13 mouse cellular contexts compared by ENCODE assay signal in genomic region chr4:86416401-86417025, GRCm38 (mm10).
A peak's percentile ranks its signal among the peaks of the same experiment; 100 is the strongest.
DNase-seq lines count a peak whose midpoint lies in the region; ATAC-seq lines count a peak whose summit lies in the region.
"Had no signal": no experiment of that assay in that cellular context is flagged by ENCODE, and none has a peak within 500 bp of the region (broad histone marks: within the 10 kb centered on the region; RNA-seq: fewer than 3 reads in every experiment).

No protein-coding gene starts in this region.

- H3K4me2 ChIP-seq in heart, embryonic 13.5 days, result no peak overlapping the region
- H3K4me2 ChIP-seq in embryonic facial prominence, embryonic 11.5 days (ENCODE audit: low read depth, low read length), result no peak overlapping the region
- H3K4me2 ChIP-seq: forebrain, embryonic 15.5 days had no signal

- WGBS in heart, embryonic 13.5 days, result 56% methylated on average over 15 of the region's 15 CpGs
- WGBS in embryonic facial prominence, embryonic 11.5 days, result 51% methylated on average over 15 of the region's 15 CpGs
- 68% methylated on average over 15 of the region's 15 CpGs for WGBS in limb, embryonic 10.5 days

- no peak for ATAC-seq in heart, embryonic 13.5 days (ENCODE audit: extremely low read depth, insufficient number of reproducible peaks, low FRiP score, low TSS enrichment)
- ATAC-seq in embryonic facial prominence, embryonic 11.5 days (replicated peaks; ENCODE audit: insufficient number of reproducible peaks, low FRiP score, low TSS enrichment, low read depth), result peak; percentile 72; the same call in 1 of the 2 replicates
- ATAC-seq in frontal cortex, adult (ENCODE audit: low TSS enrichment), result no peak
- ATAC-seq: forebrain, embryonic 15.5 days had no signal

- no peaks in the 10 kb centered on the region for H3K9me3 ChIP-seq in heart, embryonic 13.5 days
- no peaks in the 10 kb centered on the region for H3K9me3 ChIP-seq in embryonic facial prominence, embryonic 11.5 days (replicated peaks; ENCODE audit: control insufficient read depth, low read length)
- H3K9me3 ChIP-seq in limb, embryonic 10.5 days (replicated peaks), result no peaks in the 10 kb centered on the region
- H3K9me3 ChIP-seq: forebrain, embryonic 15.5 days had no signal

- H3K4me1 ChIP-seq in heart, embryonic 13.5 days, result peaks cover 11% of the 10 kb centered on the region
- no peaks in the 10 kb centered on the region for H3K4me1 ChIP-seq in embryonic facial prominence, embryonic 11.5 days (ENCODE audit: control insufficient read depth, insufficient read depth, low read length)
- H3K4me1 ChIP-seq in limb, embryonic 10.5 days, result peaks cover 21% of the 10 kb centered on the region
- H3K4me1 ChIP-seq: forebrain, embryonic 15.5 days had no signal

- peaks cover 8% of the 10 kb centered on the region; the same call in 1 of the 2 replicates for H3K36me3 ChIP-seq in heart, embryonic 13.5 days
- no peaks in the 10 kb centered on the region; the same call in 1 of the 2 replicates for H3K36me3 ChIP-seq in embryonic facial prominence, embryonic 11.5 days (replicated peaks; ENCODE audit: control insufficient read depth, insufficient read depth, low read depth, low read length)
- H3K36me3 ChIP-seq in limb, embryonic 10.5 days, result no peaks in the 10 kb centered on the region
- H3K36me3 ChIP-seq: forebrain, embryonic 15.5 days had no signal

- no peak overlapping the region for H3K4me3 ChIP-seq in heart, embryonic 13.5 days
- H3K4me3 ChIP-seq in embryonic facial prominence, embryonic 11.5 days (ENCODE audit: low read depth, low read length), result no peak overlapping the region
- no peak overlapping the region for H3K4me3 ChIP-seq in limb, embryonic 10.5 days
- H3K4me3 ChIP-seq: forebrain, embryonic 15.5 days had no signal

- no peak for DNase-seq in heart, adult 9 months (ENCODE audit: low spot score in 2 of 2)
- DNase-seq in Muller cell, postnatal 12 days (ENCODE audit: inconsistent ontology term), result peak; percentile 12
- DNase-seq in embryonic facial prominence, embryonic 11.5 days (ENCODE audit: low spot score), result peak; percentile 40
- peak; percentile 30 for DNase-seq in limb, embryonic 10.5 days (ENCODE audit: low spot score)
- DNase-seq in ovary, postnatal 14 days (ENCODE audit: low spot score), result no peak
- DNase-seq in left cerebral cortex, postnatal 36 days (ENCODE audit: low spot score in 2 of 2), result no peak
- DNase-seq: cerebellum, adult 9-10 months; kidney, adult 18-20 months; lung, postnatal 14 days; right cerebral cortex, postnatal 4 days had no signal

- intact Hi-C loops in left cerebral cortex, postnatal 36 days (cut with DNase I), result no loop called here

- H3K9ac ChIP-seq in heart, embryonic 13.5 days, result no peak overlapping the region
- no peak overlapping the region for H3K9ac ChIP-seq in embryonic facial prominence, embryonic 11.5 days (replicated peaks; ENCODE audit: low read length)
- H3K9ac ChIP-seq: forebrain, embryonic 15.5 days had no signal

- no peaks in the 10 kb centered on the region for H3K27me3 ChIP-seq in heart, embryonic 13.5 days (replicated peaks)
- no peaks in the 10 kb centered on the region for H3K27me3 ChIP-seq in embryonic facial prominence, embryonic 11.5 days (ENCODE audit: control insufficient read depth, insufficient read depth, low read length)
- H3K27me3 ChIP-seq in limb, embryonic 10.5 days (ENCODE audit: low read depth, poor library complexity, severe bottlenecking), result no peaks in the 10 kb centered on the region
- H3K27me3 ChIP-seq: forebrain, embryonic 15.5 days had no signal

- H3K27ac ChIP-seq in heart, embryonic 13.5 days (replicated peaks), result peak overlapping the region; percentile 46; the same call in 1 of the 2 replicates
- no peak overlapping the region for H3K27ac ChIP-seq in embryonic facial prominence, embryonic 11.5 days (replicated peaks; ENCODE audit: low read depth, low read length)
- H3K27ac ChIP-seq in limb, embryonic 10.5 days, result no peak overlapping the region
- H3K27ac ChIP-seq: forebrain, embryonic 15.5 days had no signal

Comparison
In these comparisons a context has a peak if more than half of its experiments do, and no peak if none do; other contexts are left out.
1. DNase-seq: peak in Muller cell, postnatal 12 days (single experiment), embryonic facial prominence, embryonic 11.5 days (single experiment) and limb, embryonic 10.5 days (single experiment); none in heart, adult 9 months (0 of 2), ovary, postnatal 14 days (single experiment) and left cerebral cortex, postnatal 36 days (0 of 2).